Mouse (Mus musculus) stomach, embryonic 14.5 days (tissue): Measurements from ENCODE around the gene Plxna4. TPM values are rescaled to one million over a fixed set of nuclear protein-coding genes. Genes with fewer than 3 reads are reported as not detected.

Source experiments
- ATAC-seq: fragments of 200-750 bp; cut with Nextera tagmentation; 2 replicates; pipeline ENCODE4 v1.8.0; 2017; ENCODE audit warnings: low read depth, moderate TSS enrichment; ENCODE audit not compliant: insufficient number of reproducible peaks, insufficient read depth, low FRiP score
- H3K27ac ChIP-seq: fragments of 300-500 bp; sonication (generic); 2 replicates; pipeline ENCODE4 v1.5.1; 2014; ENCODE audit warnings: mild to moderate bottlenecking, low read length, moderate library complexity, mixed read lengths
- H3K27me3 ChIP-seq: fragments of 300-500 bp; sonication (generic); 2 replicates; pipeline ENCODE4 v1.6.1; 2014; ENCODE audit warnings: low read length, control low read depth, mixed read lengths; ENCODE audit not compliant: control insufficient read depth, insufficient read depth
- H3K36me3 ChIP-seq: fragments of 300-500 bp; sonication (generic); 2 replicates; pipeline ENCODE4 v1.6.1; 2014; ENCODE audit warnings: mild to moderate bottlenecking, control low read depth, low read length, moderate library complexity, mixed read lengths; ENCODE audit not compliant: control insufficient read depth, insufficient read depth
- H3K4me1 ChIP-seq: fragments of 300-500 bp; sonication (generic); 2 replicates; pipeline ENCODE4 v1.6.1; 2014; ENCODE audit warnings: low read length, control low read depth, mixed read lengths; ENCODE audit not compliant: control insufficient read depth, insufficient read depth
- H3K4me2 ChIP-seq: fragments of 300-500 bp; sonication (generic); replicated peaks from 2 replicates; pipeline ENCODE4 v1.6.1; 2014; ENCODE audit warnings: low read depth, low read length, control low read depth
- H3K4me3 ChIP-seq: fragments of 300-500 bp; sonication (generic); 2 replicates; pipeline ENCODE4 v1.5.1; 2014; ENCODE audit warnings: low read depth, low read length, control low read depth
- H3K9ac ChIP-seq: fragments of 300-500 bp; sonication (generic); replicated peaks from 2 replicates; pipeline ENCODE4 v1.6.1; 2014; ENCODE audit warnings: low read depth, mild to moderate bottlenecking, control low read depth, low read length, moderate library complexity, mixed read lengths
- H3K9me3 ChIP-seq: fragments of 300-500 bp; sonication (generic); 2 replicates; pipeline ENCODE4 v1.6.1; 2016; ENCODE audit warnings: low read depth, low read length, control low read depth; ENCODE audit not compliant: control insufficient read depth
- WGBS: fragments of 180-500 bp; shearing (Covaris S2); extraction: QIAGEN DNeasy Blood & Tissue Kit; methylation state at CpG from one replicate; pipeline ENCODE4 v1.1.7; 2014; 5-methylcytosine and 5-hydroxymethylcytosine counted together
- polyA plus RNA-seq: library from polyadenylated mRNA; unstranded; fragments of >200 nt; fragmentation: Nextera tagmentation; extraction: Ambion mirVana; gene quantifications from 2 replicates; pipeline ENCODE4 v1.2.1, GENCODE M21; 2014

Gene Plxna4
- polyA plus RNA-seq, 1 experiment from 2014 or later = 3.7 TPM

DNA sequence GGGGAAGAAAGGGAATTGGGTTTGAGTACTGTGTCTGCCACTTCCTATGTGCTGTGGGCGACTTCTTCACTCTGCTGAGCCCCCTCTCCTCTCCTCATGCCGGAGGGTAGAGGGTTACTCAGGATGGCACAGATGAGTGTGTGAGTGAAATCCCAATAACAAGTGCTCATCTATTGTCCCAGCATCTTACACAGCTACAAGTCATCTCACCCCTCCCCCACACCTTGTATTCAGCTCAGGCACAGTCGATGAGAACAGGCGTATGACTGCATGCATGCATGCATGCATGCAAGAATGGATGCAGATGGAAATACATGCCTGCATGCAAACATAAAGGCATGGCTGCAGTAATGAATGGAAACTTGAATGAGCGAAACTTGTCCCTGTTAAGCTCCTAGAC, 327.7 kb downstream of the Plxna4 start:
- Histone ChIP-seq H3K4me2 (no peak overlapping the region), H3K36me3 (no peaks in the 10 kb centered on the region), H3K27ac (no peak overlapping the region), H3K27me3 (no peaks in the 10 kb centered on the region), H3K9ac (no peak overlapping the region), H3K4me3 (no peak overlapping the region), H3K9me3 (no peaks in the 10 kb centered on the region), H3K4me1 (no peaks in the 10 kb centered on the region)
- 84% methylated on average over 5 of the region's 5 CpGs for WGBS
- no peak for ATAC-seq

- no peak for ATAC-seq
- H3K27ac ChIP-seq = no peak overlapping the region
- no peaks in the 10 kb centered on the region for H3K4me1 ChIP-seq
- no peaks in the 10 kb centered on the region for H3K36me3 ChIP-seq
- H3K4me3 ChIP-seq = no peak overlapping the region
- H3K9me3 ChIP-seq = no peaks in the 10 kb centered on the region
- 51% methylated on average over 2 of the region's 2 CpGs for WGBS
- no peaks in the 10 kb centered on the region for H3K27me3 ChIP-seq
- H3K4me2 ChIP-seq = no peak overlapping the region
- no peak overlapping the region for H3K9ac ChIP-seq
These were observed 332.8 kb downstream of the Plxna4 start for GRCm38 (mm10) chr6:32255191-32255590.

DNA sequence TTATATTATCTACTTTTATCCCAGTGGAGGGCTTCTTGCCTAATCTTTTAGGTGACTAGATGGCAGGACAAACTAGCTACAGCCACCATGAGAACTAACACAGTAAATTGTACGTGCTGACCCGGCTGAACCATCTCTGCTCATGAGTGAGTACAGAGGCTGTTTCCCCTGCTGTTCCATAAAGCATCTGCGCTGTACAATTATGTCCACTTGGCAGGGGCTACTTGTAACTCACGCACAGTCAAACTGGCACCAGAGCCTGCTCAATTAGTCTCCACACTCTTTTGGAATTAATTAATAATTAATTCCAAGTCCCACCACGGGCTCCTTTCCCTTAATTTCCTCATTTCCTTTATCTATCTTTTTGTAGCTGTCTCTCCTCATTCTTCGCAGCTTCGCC, 335.8 kb downstream of the Plxna4 start:
- WGBS = 77% methylated on average over 7 of the region's 7 CpGs
- no peak overlapping the region for H3K4me3 ChIP-seq
- no peak overlapping the region for H3K4me2 ChIP-seq
- H3K4me1 ChIP-seq = no peaks in the 10 kb centered on the region
- no peaks in the 10 kb centered on the region for H3K27me3 ChIP-seq
- H3K9ac ChIP-seq = no peak overlapping the region
- no peaks in the 10 kb centered on the region for H3K9me3 ChIP-seq
- H3K36me3 ChIP-seq = no peaks in the 10 kb centered on the region
- H3K27ac ChIP-seq = no peak overlapping the region
- ATAC-seq = no peak

- 75% methylated on average over 10 of the region's 10 CpGs for WGBS
These were observed 336.3 kb downstream of the Plxna4 start for GRCm38 (mm10) chr6:32251674-32252073.

DNA sequence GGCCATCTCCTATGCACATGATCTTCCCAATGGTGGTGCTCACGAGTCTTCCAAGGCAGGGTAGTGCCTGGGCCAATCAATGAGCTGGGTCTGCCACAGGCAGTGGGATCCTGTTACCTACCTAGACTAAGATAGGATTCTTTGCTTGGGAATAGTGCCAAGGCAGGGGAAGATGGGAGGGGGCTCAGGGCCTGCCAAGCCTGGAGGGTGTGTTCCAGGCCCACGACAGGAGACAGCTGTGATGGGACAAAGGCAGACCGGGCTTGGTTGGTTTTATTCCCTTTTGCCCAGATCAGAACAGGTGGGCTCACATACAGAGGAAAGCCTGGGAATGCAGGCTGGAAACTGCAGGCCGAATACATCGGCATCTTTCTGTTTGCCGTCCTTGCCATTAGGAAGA, 342.0 kb downstream of the Plxna4 start:
- 44% methylated on average over 6 of the region's 6 CpGs for WGBS
- H3K27me3 ChIP-seq = no peaks in the 10 kb centered on the region

More at GRCm38 (mm10) chr6:32251674-32252073, 336.3 kb downstream of the Plxna4 start:
- no peak overlapping the region for H3K4me2 ChIP-seq
- H3K9ac ChIP-seq = no peak overlapping the region
- no peak for ATAC-seq
- no peaks in the 10 kb centered on the region for H3K27me3 ChIP-seq
- H3K4me3 ChIP-seq = no peak overlapping the region
- no peaks in the 10 kb centered on the region for H3K4me1 ChIP-seq
- H3K36me3 ChIP-seq = no peaks in the 10 kb centered on the region
- no peak overlapping the region for H3K27ac ChIP-seq
- H3K9me3 ChIP-seq = no peaks in the 10 kb centered on the region

GRCm38 (mm10) chr6:32243040-32243439, 345.0 kb downstream of the Plxna4 start:
- no peaks in the 10 kb centered on the region for H3K36me3 ChIP-seq
- H3K9me3 ChIP-seq = no peaks in the 10 kb centered on the region
- 65% methylated on average over 2 of the region's 2 CpGs for WGBS
- no peak overlapping the region for H3K27ac ChIP-seq
- no peaks in the 10 kb centered on the region for H3K4me1 ChIP-seq
- no peak overlapping the region for H3K4me2 ChIP-seq
- no peak overlapping the region for H3K9ac ChIP-seq
- H3K4me3 ChIP-seq = no peak overlapping the region
- ATAC-seq = no peak
- no peaks in the 10 kb centered on the region for H3K27me3 ChIP-seq

More for the DNA sequence above, 342.0 kb downstream of the Plxna4 start:
- Histone ChIP-seq H3K4me3 (no peak overlapping the region), H3K4me1 (no peaks in the 10 kb centered on the region), H3K27ac (no peak overlapping the region), H3K9ac (no peak overlapping the region), H3K4me2 (no peak overlapping the region), H3K9me3 (no peaks in the 10 kb centered on the region), H3K36me3 (no peaks in the 10 kb centered on the region)
- ATAC-seq = no peak

DNA sequence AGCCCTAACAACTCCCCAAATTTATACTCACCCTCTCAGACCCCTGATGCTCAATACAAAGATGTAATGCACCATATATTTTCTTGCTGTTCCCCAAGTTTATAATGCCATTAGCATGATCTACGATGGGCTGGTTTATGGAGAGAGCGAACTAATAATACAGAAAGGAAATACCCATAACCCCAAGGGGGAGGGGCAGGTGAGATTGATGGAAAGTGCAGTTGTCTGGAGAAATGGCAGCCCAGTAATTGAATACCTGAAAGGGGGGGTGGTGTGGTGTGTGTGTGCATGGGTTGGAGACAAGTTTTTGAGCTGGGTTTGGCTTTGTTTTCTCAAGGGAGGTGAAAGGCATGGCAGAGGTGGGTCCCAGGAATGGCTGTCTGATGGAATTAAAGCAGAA, 356.6 kb downstream of the Plxna4 start:
- H3K36me3 ChIP-seq = no peaks in the 10 kb centered on the region
- 62% methylated on average over 2 of the region's 2 CpGs for WGBS
- H3K4me3 ChIP-seq = no peak overlapping the region
- no peak for ATAC-seq
- no peaks in the 10 kb centered on the region for H3K4me1 ChIP-seq
- H3K9ac ChIP-seq = no peak overlapping the region
- H3K4me2 ChIP-seq = no peak overlapping the region
- H3K9me3 ChIP-seq = no peaks in the 10 kb centered on the region
- no peaks in the 10 kb centered on the region for H3K27me3 ChIP-seq
- no peak overlapping the region for H3K27ac ChIP-seq

DNA sequence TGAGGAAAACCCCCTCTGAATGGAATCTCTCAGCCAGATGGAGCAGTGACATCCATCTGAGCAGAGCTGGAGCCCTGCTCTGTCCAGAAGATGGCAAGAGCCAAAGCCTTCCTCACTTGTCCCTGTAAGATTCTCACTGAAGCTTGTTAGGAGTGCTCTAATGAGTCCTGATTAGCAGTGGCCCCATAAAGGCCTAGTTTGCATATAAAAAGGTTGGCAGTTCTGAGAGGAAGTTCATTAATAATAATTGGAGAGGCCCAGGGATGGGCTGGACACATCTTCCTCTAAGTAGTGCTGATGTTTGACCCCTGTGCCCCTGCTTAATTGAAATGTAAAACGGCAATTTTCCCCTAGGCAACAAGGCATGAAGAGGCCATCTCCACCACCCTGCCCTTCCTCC, 361.4 kb downstream of the Plxna4 start:
- no peak for ATAC-seq
- Histone ChIP-seq H3K27ac (no peak overlapping the region), H3K9me3 (no peaks in the 10 kb centered on the region), H3K4me1 (no peaks in the 10 kb centered on the region), H3K4me2 (no peak overlapping the region), H3K9ac (no peak overlapping the region), H3K4me3 (no peak overlapping the region), H3K36me3 (no peaks in the 10 kb centered on the region), H3K27me3 (no peaks in the 10 kb centered on the region)
- WGBS = 56% methylated on average over 1 of the region's 1 CpGs

- Histone ChIP-seq H3K4me2 (no peak overlapping the region), H3K27ac (no peak overlapping the region), H3K9me3 (no peaks in the 10 kb centered on the region), H3K36me3 (no peaks in the 10 kb centered on the region), H3K4me1 (no peaks in the 10 kb centered on the region), H3K27me3 (no peaks in the 10 kb centered on the region), H3K4me3 (no peak overlapping the region), H3K9ac (no peak overlapping the region)
- WGBS = 71% methylated on average over 7 of the region's 7 CpGs
- no peak for ATAC-seq
These were observed 363.8 kb downstream of the Plxna4 start for GRCm38 (mm10) chr6:32224007-32224703.
